8 mouse cellular contexts compared by ENCODE assay signal in genomic region chr5:138994786-138995720, GRCm38 (mm10). TPM values are rescaled to one million over a fixed set of nuclear protein-coding genes. Genes with fewer than 3 reads are reported as not detected.
DNase-seq lines count a peak whose midpoint lies in the region; ATAC-seq lines count a peak whose summit lies in the region.

No protein-coding gene starts in this region.

- peak overlapping the region; percentile 85 for H3K4me3 ChIP-seq in embryonic facial prominence, embryonic 15.5 days (replicated peaks)
- peak overlapping the region; percentile 69 for H3K4me3 ChIP-seq in heart, embryonic 12.5 days
- H3K4me3 ChIP-seq in kidney, embryonic 16.5 days (ENCODE audit: low read length) = peak overlapping the region; percentile 80
- H3K4me3 ChIP-seq in liver, embryonic 12.5 days = peak overlapping the region; percentile 57
- H3K4me3 ChIP-seq in neural tube, embryonic 11.5 days (ENCODE audit: low read depth, low read length) = peak overlapping the region; percentile 73

- peak; percentile 66 for ATAC-seq in embryonic facial prominence, embryonic 15.5 days (ENCODE audit: insufficient number of reproducible peaks, low FRiP score, low TSS enrichment, low read depth)
- peak; percentile 46 for ATAC-seq in heart, embryonic 12.5 days (ENCODE audit: insufficient number of reproducible peaks, low FRiP score)
- peak; percentile 40 for ATAC-seq in kidney, embryonic 16.5 days (ENCODE audit: low FRiP score, low TSS enrichment)
- peak; percentile 44; the same call in 1 of the 2 replicates for ATAC-seq in liver, embryonic 12.5 days
- ATAC-seq in neural tube, embryonic 11.5 days (ENCODE audit: insufficient read depth, low FRiP score, low TSS enrichment) = peak; percentile 46

- peak overlapping the region; percentile 94 for H3K27ac ChIP-seq in embryonic facial prominence, embryonic 15.5 days (replicated peaks)
- H3K27ac ChIP-seq in heart, embryonic 12.5 days (ENCODE audit: poor library complexity, severe bottlenecking) = peak overlapping the region; percentile 96
- peak overlapping the region; percentile 96 for H3K27ac ChIP-seq in kidney, embryonic 16.5 days (ENCODE audit: low read length)
- no peak overlapping the region for H3K27ac ChIP-seq in liver, embryonic 12.5 days
- peak overlapping the region; percentile 68; the same call in 1 of the 2 replicates for H3K27ac ChIP-seq in neural tube, embryonic 11.5 days (ENCODE audit: low read depth, low read length)

- H3K27me3 ChIP-seq in embryonic facial prominence, embryonic 15.5 days = peaks cover 67% of the 10 kb centered on the region
- H3K27me3 ChIP-seq in heart, embryonic 12.5 days (replicated peaks) = peaks cover 55% of the 10 kb centered on the region
- H3K27me3 ChIP-seq in kidney, embryonic 16.5 days (ENCODE audit: insufficient read depth, low read length) = peaks cover 53% of the 10 kb centered on the region
- peaks cover 100% of the 10 kb centered on the region for H3K27me3 ChIP-seq in liver, embryonic 12.5 days (replicated peaks)
- H3K27me3 ChIP-seq in neural tube, embryonic 11.5 days (ENCODE audit: control insufficient read depth, insufficient read depth, low read length) = peaks cover 79% of the 10 kb centered on the region

- H3K9ac ChIP-seq in embryonic facial prominence, embryonic 15.5 days = peak overlapping the region; percentile 72
- peak overlapping the region; percentile 94 for H3K9ac ChIP-seq in heart, embryonic 12.5 days
- H3K9ac ChIP-seq in kidney, embryonic 16.5 days (replicated peaks; ENCODE audit: low read length) = peak overlapping the region; percentile 84
- H3K9ac ChIP-seq in liver, embryonic 12.5 days = peak overlapping the region; percentile 46; the same call in 1 of the 2 replicates
- H3K9ac ChIP-seq in neural tube, embryonic 11.5 days (ENCODE audit: low read length) = peak overlapping the region; percentile 73

- peak; percentile 75 to 79 for DNase-seq in urinary bladder, adult 18-20 months (ENCODE audit: low spot score in 2 of 2)
- no peak for DNase-seq in urinary bladder, postnatal 10 days (ENCODE audit: low spot score)
- DNase-seq in neural tube, embryonic 11.5 days (ENCODE audit: low spot score) = peak; percentile 78
- peak; percentile 71 for DNase-seq in testis, postnatal 14 days (ENCODE audit: low spot score)

- peaks cover 74% of the 10 kb centered on the region for H3K4me1 ChIP-seq in embryonic facial prominence, embryonic 15.5 days
- H3K4me1 ChIP-seq in heart, embryonic 12.5 days (replicated peaks) = peaks cover 75% of the 10 kb centered on the region
- H3K4me1 ChIP-seq in kidney, embryonic 16.5 days (ENCODE audit: insufficient read depth, low read length) = peaks cover 70% of the 10 kb centered on the region
- peaks cover 24% of the 10 kb centered on the region for H3K4me1 ChIP-seq in liver, embryonic 12.5 days
- peaks cover 48% of the 10 kb centered on the region for H3K4me1 ChIP-seq in neural tube, embryonic 11.5 days (ENCODE audit: control insufficient read depth, insufficient read depth, low read length)

- under 1% methylated on average over 103 of the region's 127 CpGs for WGBS in embryonic facial prominence, embryonic 15.5 days
- 8% methylated on average over 101 of the region's 127 CpGs for WGBS in heart, embryonic 12.5 days
- WGBS in kidney, embryonic 16.5 days = under 1% methylated on average over 69 of the region's 127 CpGs
- WGBS in liver, embryonic 12.5 days (ENCODE audit: insufficient replicate concordance) = under 1% methylated on average over 108 of the region's 127 CpGs
- under 1% methylated on average over 70 of the region's 127 CpGs for WGBS in neural tube, embryonic 11.5 days

- H3K9me3 ChIP-seq in embryonic facial prominence, embryonic 15.5 days (replicated peaks) = no peaks in the 10 kb centered on the region
- no peaks in the 10 kb centered on the region for H3K9me3 ChIP-seq in heart, embryonic 12.5 days (replicated peaks)
- H3K9me3 ChIP-seq in kidney, embryonic 16.5 days (ENCODE audit: low read length) = 0 out of 2 replicates have a peak, but pooled peaks cover under 1% of the 10 kb centered on the region
- H3K9me3 ChIP-seq in liver, embryonic 12.5 days (replicated peaks) = no peaks in the 10 kb centered on the region
- no peaks in the 10 kb centered on the region for H3K9me3 ChIP-seq in neural tube, embryonic 11.5 days (ENCODE audit: control insufficient read depth, low read length)

- H3K4me2 ChIP-seq in embryonic facial prominence, embryonic 15.5 days (replicated peaks) = peak overlapping the region; percentile 93
- H3K4me2 ChIP-seq in heart, embryonic 12.5 days = peak overlapping the region; percentile 84
- H3K4me2 ChIP-seq in kidney, embryonic 16.5 days (replicated peaks; ENCODE audit: low read depth, low read length) = peak overlapping the region; percentile 91
- H3K4me2 ChIP-seq in liver, embryonic 12.5 days = peak overlapping the region; percentile 72
- H3K4me2 ChIP-seq in neural tube, embryonic 11.5 days (ENCODE audit: low read depth) = peak overlapping the region; percentile 95

- H3K36me3 ChIP-seq in embryonic facial prominence, embryonic 15.5 days = no peaks in the 10 kb centered on the region
- H3K36me3 ChIP-seq in heart, embryonic 12.5 days = no peaks in the 10 kb centered on the region
- H3K36me3 ChIP-seq in kidney, embryonic 16.5 days (ENCODE audit: insufficient read depth, low read length) = no peaks in the 10 kb centered on the region
- no peaks in the 10 kb centered on the region for H3K36me3 ChIP-seq in liver, embryonic 12.5 days
- no peaks in the 10 kb centered on the region for H3K36me3 ChIP-seq in neural tube, embryonic 11.5 days (ENCODE audit: control insufficient read depth, insufficient read depth, low read length)

RNA-seq across cellular contexts. Expression of gene Pdgfa, which starts 2.1 kb away (rescaled TPM):
- polyA plus RNA-seq in embryonic facial prominence, embryonic 15.5 days (2015; fragmentation: Nextera tagmentation; extraction: Ambion mirVana) = 69.5 and 84.2 TPM in 2 replicates
- polyA plus RNA-seq in heart, embryonic 12.5 days (2016; fragmentation: Nextera tagmentation; extraction: Ambion mirVana) = 34.4 and 37.4 TPM in 2 replicates
- polyA plus RNA-seq in kidney, embryonic 16.5 days (2015; fragmentation: Nextera tagmentation; extraction: Ambion mirVana) = 57.1 and 58.6 TPM in 2 replicates
- polyA plus RNA-seq in liver, embryonic 12.5 days (2016; fragmentation: Nextera tagmentation; extraction: Ambion mirVana) = 1.9 and 2.8 TPM in 2 replicates
- polyA plus RNA-seq in neural tube, embryonic 11.5 days (2014; fragmentation: Nextera tagmentation; extraction: Ambion mirVana) = 16.1 TPM in 2 replicates
